Mouse (Mus musculus) kidney, embryonic 14.5 days (tissue): Measurements from ENCODE around the gene Spg20. TPM values are rescaled to one million over a fixed set of nuclear protein-coding genes. Genes with fewer than 3 reads are reported as not detected.

Experiments used
- ATAC-seq: fragments of 200-750 bp; cut with Nextera tagmentation; 2 replicates; pipeline ENCODE4 v1.8.0; 2017; ENCODE audit warnings: moderate number of reproducible peaks, mild to moderate bottlenecking, moderate TSS enrichment, moderate library complexity; ENCODE audit not compliant: low FRiP score, low TSS enrichment
- H3K27ac ChIP-seq: fragments of 300-500 bp; sonication (generic); 2 replicates; pipeline ENCODE4 v1.5.1; 2014; ENCODE audit warnings: low read depth, mild to moderate bottlenecking, low read length, moderate library complexity, mixed read lengths
- H3K27me3 ChIP-seq: fragments of 300-500 bp; sonication (generic); 2 replicates; pipeline ENCODE4 v1.6.1; 2014; ENCODE audit warnings: mild to moderate bottlenecking, low read length; ENCODE audit not compliant: control insufficient read depth, insufficient read depth
- H3K36me3 ChIP-seq: fragments of 300-500 bp; sonication (generic); 2 replicates; pipeline ENCODE4 v1.6.1; 2014; ENCODE audit warnings: low read length, mixed read lengths; ENCODE audit not compliant: control insufficient read depth, insufficient read depth
- H3K4me1 ChIP-seq: fragments of 300-500 bp; sonication (generic); 2 replicates; pipeline ENCODE4 v1.6.1; 2014; ENCODE audit warnings: low read length, mixed read lengths; ENCODE audit not compliant: control insufficient read depth, insufficient read depth
- H3K4me2 ChIP-seq: fragments of 300-500 bp; sonication (generic); replicated peaks from 2 replicates; pipeline ENCODE4 v1.6.1; 2014; ENCODE audit warnings: low read depth, mild to moderate bottlenecking, low read length
- H3K4me3 ChIP-seq: fragments of 300-500 bp; sonication (generic); 2 replicates; pipeline ENCODE4 v1.5.1; 2014; ENCODE audit warnings: mild to moderate bottlenecking, low read length
- H3K9ac ChIP-seq: fragments of 300-500 bp; sonication (generic); 2 replicates; pipeline ENCODE4 v1.6.1; 2014; ENCODE audit warnings: low read depth, mild to moderate bottlenecking, low read length, moderate library complexity
- H3K9me3 ChIP-seq: fragments of 300-500 bp; sonication (generic); 2 replicates; pipeline ENCODE4 v1.6.1; 2016; ENCODE audit warnings: low read length; ENCODE audit not compliant: control insufficient read depth
- WGBS: fragments of 180-500 bp; shearing (Covaris S2); extraction: QIAGEN DNeasy Blood & Tissue Kit; methylation state at CpG from one replicate; pipeline ENCODE4 v1.1.7; 2014; 5-methylcytosine and 5-hydroxymethylcytosine counted together
- polyA plus RNA-seq: library from polyadenylated mRNA; unstranded; fragments of >200 nt; fragmentation: Nextera tagmentation; extraction: Ambion mirVana; gene quantifications from 2 replicates; pipeline ENCODE4 v1.2.1, GENCODE M21; 2014

The Spg20 gene
- polyA plus RNA-seq, 1 experiment from 2014 or later: 49.6 TPM

- Histone ChIP-seq H3K4me2 (no peak overlapping the region), H3K9me3 (no peaks in the 10 kb centered on the region), H3K4me3 (no peak overlapping the region), H3K27ac (no peak overlapping the region), H3K36me3 (no peaks in the 10 kb centered on the region), H3K27me3 (no peaks in the 10 kb centered on the region), H3K4me1 (no peaks in the 10 kb centered on the region), H3K9ac (no peak overlapping the region)
- 74% methylated on average over 1 of the region's 1 CpGs for WGBS
- no peak for ATAC-seq
Measured at GRCm38 (mm10) chr3:55093161-55093560, 18.7 kb upstream of the Spg20 start.

GRCm38 (mm10) chr3:55095968-55096654 lies 15.8 kb upstream of the Spg20 start:
- H3K9ac ChIP-seq: no peak overlapping the region
- WGBS: 43% methylated on average over 8 of the region's 8 CpGs
- H3K36me3 ChIP-seq: no peaks in the 10 kb centered on the region
- ATAC-seq: peak; percentile 60; the same call in 1 of the 2 replicates
- H3K4me1 ChIP-seq: no peaks in the 10 kb centered on the region
- no peaks in the 10 kb centered on the region for H3K27me3 ChIP-seq
- H3K9me3 ChIP-seq: no peaks in the 10 kb centered on the region
- H3K4me3 ChIP-seq: no peak overlapping the region
- H3K4me2 ChIP-seq: no peak overlapping the region; the same call in 1 of the 2 replicates
- peak overlapping the region; percentile 47 for H3K27ac ChIP-seq

GRCm38 (mm10) chr3:55096655-55097005 lies 15.3 kb upstream of the Spg20 start:
- Histone ChIP-seq H3K4me2 (no peak overlapping the region), H3K27me3 (no peaks in the 10 kb centered on the region), H3K9me3 (no peaks in the 10 kb centered on the region), H3K4me1 (no peaks in the 10 kb centered on the region), H3K36me3 (no peaks in the 10 kb centered on the region), H3K4me3 (no peak overlapping the region), H3K9ac (no peak overlapping the region), H3K27ac (peak overlapping the region; percentile 47; the same call in 1 of the 2 replicates)
- 76% methylated on average over 2 of the region's 2 CpGs for WGBS
- no peak for ATAC-seq

GRCm38 (mm10) chr3:55097186-55097585 lies 14.7 kb upstream of the Spg20 start:
- Histone ChIP-seq H3K4me1 (no peaks in the 10 kb centered on the region), H3K9ac (no peak overlapping the region), H3K4me2 (no peak overlapping the region), H3K36me3 (no peaks in the 10 kb centered on the region), H3K9me3 (no peaks in the 10 kb centered on the region), H3K27ac (no peak overlapping the region), H3K27me3 (no peaks in the 10 kb centered on the region), H3K4me3 (no peak overlapping the region)
- no peak for ATAC-seq
- 93% methylated on average over 2 of the region's 2 CpGs for WGBS

- 85% methylated on average over 2 of the region's 2 CpGs for WGBS
- Histone ChIP-seq H3K4me1 (no peaks in the 10 kb centered on the region), H3K4me3 (no peak overlapping the region), H3K9ac (no peak overlapping the region), H3K36me3 (no peaks in the 10 kb centered on the region), H3K9me3 (no peaks in the 10 kb centered on the region), H3K27me3 (no peaks in the 10 kb centered on the region), H3K27ac (no peak overlapping the region), H3K4me2 (no peak overlapping the region)
- no peak for ATAC-seq
Measured at GRCm38 (mm10) chr3:55098014-55098413, 13.9 kb upstream of the Spg20 start.

GRCm38 (mm10) chr3:55098990-55099389 lies 12.9 kb upstream of the Spg20 start:
- no peaks in the 10 kb centered on the region for H3K27me3 ChIP-seq
- WGBS: 80% methylated on average over 11 of the region's 11 CpGs
- H3K36me3 ChIP-seq: no peaks in the 10 kb centered on the region
- H3K27ac ChIP-seq: no peak overlapping the region
- no peak overlapping the region for H3K9ac ChIP-seq
- no peak overlapping the region for H3K4me3 ChIP-seq
- ATAC-seq: no peak
- no peak overlapping the region for H3K4me2 ChIP-seq
- H3K4me1 ChIP-seq: no peaks in the 10 kb centered on the region
- no peaks in the 10 kb centered on the region for H3K9me3 ChIP-seq

- no peak for ATAC-seq
- Histone ChIP-seq H3K36me3 (no peaks in the 10 kb centered on the region), H3K27ac (no peak overlapping the region), H3K27me3 (no peaks in the 10 kb centered on the region), H3K4me1 (no peaks in the 10 kb centered on the region), H3K4me3 (no peak overlapping the region), H3K4me2 (no peak overlapping the region), H3K9ac (no peak overlapping the region), H3K9me3 (no peaks in the 10 kb centered on the region)
Measured at GRCm38 (mm10) chr3:55101092-55101491, 10.8 kb upstream of the Spg20 start.

GRCm38 (mm10) chr3:55105372-55106023 lies 6.4 kb upstream of the Spg20 start:
- ATAC-seq: 0 out of 2 replicates have a peak, but pooled peaks have one; percentile 43
- no peaks in the 10 kb centered on the region for H3K4me1 ChIP-seq

GRCm38 (mm10) chr3:55106051-55106450 lies 5.9 kb upstream of the Spg20 start:
- no peaks in the 10 kb centered on the region for H3K4me1 ChIP-seq
- no peak overlapping the region for H3K4me3 ChIP-seq
- no peaks in the 10 kb centered on the region for H3K9me3 ChIP-seq
- H3K4me2 ChIP-seq: no peak overlapping the region
- H3K9ac ChIP-seq: no peak overlapping the region
- H3K36me3 ChIP-seq: no peaks in the 10 kb centered on the region
- no peaks in the 10 kb centered on the region for H3K27me3 ChIP-seq
- WGBS: 93% methylated on average over 17 of the region's 17 CpGs
- ATAC-seq: no peak
- no peak overlapping the region for H3K27ac ChIP-seq

More at GRCm38 (mm10) chr3:55105372-55106023, 6.4 kb upstream of the Spg20 start:
- Histone ChIP-seq H3K4me3 (no peak overlapping the region), H3K4me2 (no peak overlapping the region), H3K9me3 (no peaks in the 10 kb centered on the region), H3K27me3 (no peaks in the 10 kb centered on the region), H3K36me3 (no peaks in the 10 kb centered on the region), H3K27ac (no peak overlapping the region), H3K9ac (no peak overlapping the region)
- 64% methylated on average over 14 of the region's 14 CpGs for WGBS
